Mouse (Mus musculus): ENCODE measurements at regions not wholly inside any gene's neighbourhood (a gene's known extent, or its start where the extent isn't known, plus 50 kb on each side); places are given as distances from the start of the nearest gene placed in this dataset.
A peak's percentile ranks its signal among the peaks of the same experiment; 100 is the strongest.

DNA sequence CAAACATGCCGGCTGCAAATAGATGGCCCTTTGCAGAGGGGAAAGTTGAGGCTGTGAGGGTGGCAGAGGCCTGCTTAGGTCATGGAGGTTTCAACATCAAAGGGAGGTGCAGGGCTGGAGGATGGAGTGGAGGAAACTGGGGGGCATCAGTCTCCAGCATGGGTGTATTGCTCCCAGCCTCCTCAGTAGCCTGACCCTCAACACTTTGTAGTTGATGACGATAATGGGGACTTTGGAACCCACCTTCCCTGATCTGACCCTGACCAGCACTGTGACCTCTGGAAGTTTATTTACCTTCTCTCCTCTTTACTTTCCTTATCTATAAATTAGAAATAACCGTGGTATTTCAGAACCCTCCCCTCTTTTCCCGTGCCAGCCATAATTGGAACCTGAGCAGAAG is 56.2 kb downstream of the Gm26897 start:
- WGBS: 42% methylated on average over 4 of the region's 4 CpGs

DNA sequence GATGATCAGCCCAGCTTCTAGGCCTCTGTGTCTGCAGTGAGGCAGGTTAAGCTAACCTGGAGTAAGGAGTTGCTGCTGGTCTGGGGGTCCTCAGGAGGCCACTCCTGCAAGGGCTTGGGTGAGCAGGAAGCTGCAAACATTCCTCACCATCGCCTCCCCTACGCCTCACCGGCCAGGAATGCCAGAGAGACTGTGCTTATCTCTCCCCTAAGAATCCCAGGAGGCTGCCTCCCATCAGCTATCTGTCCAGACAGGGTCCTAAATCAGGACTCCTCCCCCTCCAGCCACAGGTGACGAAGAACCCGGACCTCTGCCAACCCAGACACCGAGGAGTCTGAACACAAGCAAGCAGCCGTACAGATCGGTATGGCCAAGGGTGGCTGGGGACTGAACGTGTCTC is 56.8 kb downstream of the Gm26897 start:
- H3K4me3 ChIP-seq (ENCODE audit: control insufficient read depth in 1 of 2, insufficient read depth in 1 of 2, low read depth in 1 of 2, low read length in 2 of 2): no peak overlapping the region
- H3K27ac ChIP-seq (replicated peaks in 1 of 2; ENCODE audit: control insufficient read depth in 1 of 2, insufficient read depth in 1 of 2, low read depth in 2 of 2, low read length in 2 of 2): peak overlapping the region; percentile 22 to 44; a peak in 3 of 4 replicates
- WGBS: 12% methylated on average over 9 of the region's 9 CpGs
- ATAC-seq (ENCODE audit: insufficient number of reproducible peaks, insufficient read depth, low FRiP score, low read depth): 0 out of 2 replicates have a peak, but pooled peaks have one; percentile 32
- H3K4me2 ChIP-seq (ENCODE audit: low read length): no peak overlapping the region
- H3K9me3 ChIP-seq (ENCODE audit: control insufficient read depth, low read length): no peaks in the 10 kb centered on the region
- no peaks in the 10 kb centered on the region for H3K27me3 ChIP-seq (ENCODE audit: control insufficient read depth, insufficient read depth, low read length)
- H3K9ac ChIP-seq (ENCODE audit: low read length): no peak overlapping the region
- H3K36me3 ChIP-seq (ENCODE audit: control insufficient read depth, insufficient read depth, low read length): no peaks in the 10 kb centered on the region
- H3K4me1 ChIP-seq (ENCODE audit: control insufficient read depth in 2 of 2, insufficient read depth in 2 of 2, low read length in 2 of 2): peaks cover 41% of the 10 kb centered on the region in 2 experiments

More for the DNA sequence above, 56.2 kb downstream of the Gm26897 start:
- Histone ChIP-seq H3K9ac (ENCODE audit: low read length) (no peak overlapping the region), H3K36me3 (ENCODE audit: control insufficient read depth, insufficient read depth, low read length) (no peaks in the 10 kb centered on the region), H3K4me2 (ENCODE audit: low read length) (no peak overlapping the region), H3K4me3 (ENCODE audit: control insufficient read depth in 1 of 2, insufficient read depth in 1 of 2, low read depth in 1 of 2, low read length in 2 of 2) (no peak overlapping the region), H3K4me1 (ENCODE audit: control insufficient read depth in 2 of 2, insufficient read depth in 2 of 2, low read length in 2 of 2) (peaks cover 41% of the 10 kb centered on the region in 2 experiments), H3K27ac (replicated peaks in 1 of 2; ENCODE audit: control insufficient read depth in 1 of 2, insufficient read depth in 1 of 2, low read depth in 2 of 2, low read length in 2 of 2) (0 out of 4 replicates have a peak overlapping the region, but pooled peaks of 1 of the 2 experiments have one; percentile 44), H3K27me3 (ENCODE audit: control insufficient read depth, insufficient read depth, low read length) (no peaks in the 10 kb centered on the region), H3K9me3 (ENCODE audit: control insufficient read depth, low read length) (no peaks in the 10 kb centered on the region)
- no peak for ATAC-seq (ENCODE audit: insufficient number of reproducible peaks, insufficient read depth, low FRiP score, low read depth)

DNA sequence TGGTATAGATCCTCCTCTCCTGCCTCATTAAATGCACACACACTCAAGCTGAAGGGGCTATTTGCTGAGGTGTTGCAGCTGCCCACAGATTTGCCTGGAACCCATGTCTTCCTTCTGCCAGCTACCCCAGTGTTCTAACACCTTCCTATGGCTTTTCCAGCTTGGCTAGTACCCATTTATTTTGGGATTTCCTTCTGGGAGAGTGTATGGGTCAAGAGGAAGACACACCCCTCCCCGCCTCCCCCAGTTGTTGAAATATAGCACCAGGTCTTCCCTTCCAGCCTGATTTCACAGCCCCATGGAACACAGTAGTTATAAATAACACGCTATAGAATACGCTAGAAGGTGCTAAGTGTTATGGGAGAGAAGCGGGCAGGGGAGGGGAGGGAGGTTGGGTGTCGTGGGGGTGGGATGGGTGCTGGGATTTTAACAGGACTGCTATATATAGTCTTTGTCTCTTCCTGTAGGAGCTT is 57.4 kb downstream of the Gm26897 start:
- Histone ChIP-seq H3K4me1 (ENCODE audit: control insufficient read depth in 2 of 2, insufficient read depth in 2 of 2, low read length in 2 of 2) (peaks cover 41% of the 10 kb centered on the region in 2 experiments), H3K9ac (ENCODE audit: low read length) (no peak overlapping the region), H3K36me3 (ENCODE audit: control insufficient read depth, insufficient read depth, low read length) (no peaks in the 10 kb centered on the region), H3K9me3 (ENCODE audit: control insufficient read depth, low read length) (no peaks in the 10 kb centered on the region), H3K27ac (replicated peaks in 1 of 2; ENCODE audit: control insufficient read depth in 1 of 2, insufficient read depth in 1 of 2, low read depth in 2 of 2, low read length in 2 of 2) (peak overlapping the region; percentile 22 to 44; a peak in 3 of 4 replicates), H3K27me3 (ENCODE audit: control insufficient read depth, insufficient read depth, low read length) (no peaks in the 10 kb centered on the region), H3K4me2 (ENCODE audit: low read length) (no peak overlapping the region), H3K4me3 (ENCODE audit: control insufficient read depth in 1 of 2, insufficient read depth in 1 of 2, low read depth in 1 of 2, low read length in 2 of 2) (no peak overlapping the region)
- no peak for ATAC-seq (ENCODE audit: insufficient number of reproducible peaks, insufficient read depth, low FRiP score, low read depth)
- WGBS: 33% methylated on average over 5 of the region's 5 CpGs

DNA sequence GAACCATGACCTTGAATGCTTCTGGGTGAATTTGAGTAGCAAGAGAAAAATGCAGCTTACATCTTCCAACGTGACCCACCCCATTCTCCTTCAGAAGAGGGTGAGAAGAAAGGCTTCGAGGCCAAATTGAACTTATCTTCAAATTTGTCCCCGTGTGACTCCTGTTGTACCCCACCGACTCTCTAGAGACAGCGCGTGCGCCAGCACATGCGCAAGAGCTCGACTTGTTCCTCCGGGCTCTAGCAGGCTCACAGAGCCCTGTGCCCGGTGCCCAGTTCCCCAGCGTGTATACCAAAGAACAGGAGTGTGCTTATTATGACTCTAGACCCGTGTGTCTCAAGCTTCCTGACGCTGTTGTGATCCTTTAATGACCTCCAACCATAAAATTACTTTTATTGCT is 59.0 kb downstream of the Gm26897 start:
- peaks cover 41% of the 10 kb centered on the region in 2 experiments for H3K4me1 ChIP-seq (ENCODE audit: control insufficient read depth in 2 of 2, insufficient read depth in 2 of 2, low read length in 2 of 2)
- no peak overlapping the region for H3K9ac ChIP-seq (ENCODE audit: low read length)
- no peak overlapping the region for H3K4me3 ChIP-seq (ENCODE audit: control insufficient read depth in 1 of 2, insufficient read depth in 1 of 2, low read depth in 1 of 2, low read length in 2 of 2)
- ATAC-seq (ENCODE audit: insufficient number of reproducible peaks, insufficient read depth, low FRiP score, low read depth): no peak
- H3K36me3 ChIP-seq (ENCODE audit: control insufficient read depth, insufficient read depth, low read length): no peaks in the 10 kb centered on the region
- H3K27ac ChIP-seq (replicated peaks in 1 of 2; ENCODE audit: control insufficient read depth in 1 of 2, insufficient read depth in 1 of 2, low read depth in 2 of 2, low read length in 2 of 2): no peak overlapping the region
- H3K9me3 ChIP-seq (ENCODE audit: control insufficient read depth, low read length): no peaks in the 10 kb centered on the region
- WGBS: 86% methylated on average over 14 of the region's 14 CpGs
- H3K4me2 ChIP-seq (ENCODE audit: low read length): no peak overlapping the region
- H3K27me3 ChIP-seq (ENCODE audit: control insufficient read depth, insufficient read depth, low read length): no peaks in the 10 kb centered on the region

DNA sequence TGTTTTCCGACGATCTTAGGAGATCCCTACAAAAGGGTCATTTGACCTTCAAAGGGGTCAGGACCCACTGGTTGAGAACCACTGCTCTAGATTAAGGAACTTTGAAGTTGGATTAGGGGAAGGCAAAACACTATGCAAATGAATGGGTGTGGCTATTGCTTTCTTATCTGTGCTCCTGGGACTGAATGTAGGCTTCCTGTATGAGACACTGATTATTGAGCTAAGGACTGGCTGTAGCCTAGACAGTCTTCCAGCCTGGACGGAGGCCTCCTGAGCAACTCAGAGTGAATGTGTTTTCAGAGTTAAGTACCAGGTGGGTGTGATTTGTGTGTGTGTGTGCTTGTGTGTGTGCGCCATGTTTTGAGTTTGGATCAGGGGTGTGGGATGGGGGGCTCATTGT is 59.5 kb downstream of the Gm26897 start:
- Histone ChIP-seq H3K9me3 (ENCODE audit: control insufficient read depth, low read length) (no peaks in the 10 kb centered on the region), H3K4me2 (ENCODE audit: low read length) (no peak overlapping the region), H3K36me3 (ENCODE audit: control insufficient read depth, insufficient read depth, low read length) (no peaks in the 10 kb centered on the region), H3K4me3 (ENCODE audit: control insufficient read depth in 1 of 2, insufficient read depth in 1 of 2, low read depth in 1 of 2, low read length in 2 of 2) (no peak overlapping the region), H3K4me1 (ENCODE audit: control insufficient read depth in 2 of 2, insufficient read depth in 2 of 2, low read length in 2 of 2) (peaks cover 41% of the 10 kb centered on the region in 2 experiments), H3K27ac (replicated peaks in 1 of 2; ENCODE audit: control insufficient read depth in 1 of 2, insufficient read depth in 1 of 2, low read depth in 2 of 2, low read length in 2 of 2) (no peak overlapping the region), H3K27me3 (ENCODE audit: control insufficient read depth, insufficient read depth, low read length) (no peaks in the 10 kb centered on the region), H3K9ac (ENCODE audit: low read length) (no peak overlapping the region)
- no peak for ATAC-seq (ENCODE audit: insufficient number of reproducible peaks, insufficient read depth, low FRiP score, low read depth)
- 66% methylated on average over 4 of the region's 4 CpGs for WGBS

DNA sequence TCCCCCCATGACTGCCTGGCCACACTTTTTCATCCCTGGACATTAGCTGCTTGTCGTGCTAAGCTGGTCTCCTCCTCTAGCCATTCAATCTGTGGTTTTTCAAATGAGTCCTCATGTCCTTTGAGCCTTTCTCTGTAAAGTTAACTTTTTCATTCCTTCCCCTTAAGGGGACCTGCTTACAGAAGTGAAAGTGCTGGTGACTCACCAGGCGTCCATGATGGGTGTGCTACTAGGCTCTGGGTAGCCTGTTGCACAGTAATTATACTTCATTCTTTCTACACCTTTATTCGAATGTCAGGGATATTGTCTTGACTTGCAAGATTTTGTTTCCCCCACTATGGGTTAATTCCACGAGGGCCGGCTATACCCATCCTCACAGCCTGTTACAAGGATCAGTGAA is 63.2 kb downstream of the Gm26897 start:
- WGBS: 78% methylated on average over 5 of the region's 5 CpGs
- Histone ChIP-seq H3K9me3 (ENCODE audit: control insufficient read depth, low read length) (no peaks in the 10 kb centered on the region), H3K36me3 (ENCODE audit: control insufficient read depth, insufficient read depth, low read length) (no peaks in the 10 kb centered on the region), H3K9ac (ENCODE audit: low read length) (no peak overlapping the region), H3K27me3 (ENCODE audit: control insufficient read depth, insufficient read depth, low read length) (0 out of 2 replicates have a peak, but pooled peaks cover 3% of the 10 kb centered on the region), H3K4me1 (ENCODE audit: control insufficient read depth in 2 of 2, insufficient read depth in 2 of 2, low read length in 2 of 2) (peaks cover 24 to 29% of the 10 kb centered on the region in 2 experiments), H3K4me3 (ENCODE audit: control insufficient read depth in 1 of 2, insufficient read depth in 1 of 2, low read depth in 1 of 2, low read length in 2 of 2) (no peak overlapping the region), H3K4me2 (ENCODE audit: low read length) (no peak overlapping the region), H3K27ac (replicated peaks in 1 of 2; ENCODE audit: control insufficient read depth in 1 of 2, insufficient read depth in 1 of 2, low read depth in 2 of 2, low read length in 2 of 2) (no peak overlapping the region)
- ATAC-seq (ENCODE audit: insufficient number of reproducible peaks, insufficient read depth, low FRiP score, low read depth): no peak

DNA sequence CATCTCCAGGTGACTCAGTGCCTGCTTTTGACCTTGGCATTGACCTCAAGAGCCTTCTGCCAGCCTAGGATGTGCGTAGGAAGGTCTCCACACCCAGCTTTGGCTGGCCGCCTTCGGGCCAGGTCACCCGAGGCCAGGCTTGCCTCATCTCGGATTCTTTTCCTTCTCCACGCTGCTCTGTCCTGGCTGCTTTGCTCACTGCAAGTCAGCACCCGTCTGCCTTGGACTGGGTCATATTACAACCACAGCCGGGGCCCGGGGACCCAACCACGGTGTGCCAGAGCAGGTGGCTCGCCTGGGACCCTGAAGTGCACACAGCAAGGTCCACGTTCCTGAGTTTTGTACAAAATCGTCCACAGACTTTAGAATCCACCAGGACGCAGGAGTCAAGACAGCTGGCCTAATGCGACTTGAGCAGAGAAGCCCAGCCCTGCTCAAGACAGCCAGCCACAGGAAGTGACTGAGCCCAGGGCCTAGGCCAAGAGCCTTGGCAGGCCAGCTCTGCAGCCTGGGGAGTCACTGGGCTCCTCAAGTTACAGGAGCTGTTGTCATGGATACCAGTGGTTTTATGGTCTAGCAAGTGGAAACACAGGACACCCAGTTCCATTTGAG is 66.1 kb downstream of the Gm26897 start:
- Histone ChIP-seq H3K9me3 (ENCODE audit: control insufficient read depth, low read length) (no peaks in the 10 kb centered on the region), H3K27me3 (ENCODE audit: control insufficient read depth, insufficient read depth, low read length) (peaks cover 4% of the 10 kb centered on the region; the same call in 1 of the 2 replicates), H3K4me1 (ENCODE audit: control insufficient read depth in 2 of 2, insufficient read depth in 2 of 2, low read length in 2 of 2) (peaks cover 3 to 12% of the 10 kb centered on the region in 2 experiments; a peak in 3 of 4 replicates), H3K36me3 (ENCODE audit: control insufficient read depth, insufficient read depth, low read length) (no peaks in the 10 kb centered on the region), H3K27ac (replicated peaks in 1 of 2; ENCODE audit: control insufficient read depth in 1 of 2, insufficient read depth in 1 of 2, low read depth in 2 of 2, low read length in 2 of 2) (peak overlapping the region in 1 of 2 experiments; percentile 50; a peak in 2 of 4 replicates), H3K9ac (ENCODE audit: low read length) (peak overlapping the region; percentile 11; the same call in 1 of the 2 replicates), H3K4me3 (ENCODE audit: control insufficient read depth in 1 of 2, insufficient read depth in 1 of 2, low read depth in 1 of 2, low read length in 2 of 2) (no peak overlapping the region), H3K4me2 (ENCODE audit: low read length) (no peak overlapping the region)
- 32% methylated on average over 15 of the region's 15 CpGs for WGBS
- peak; percentile 66; the same call in 1 of the 2 replicates for ATAC-seq (ENCODE audit: insufficient number of reproducible peaks, insufficient read depth, low FRiP score, low read depth)
